Comparison of ENCODE assay signal across 25 mouse cellular contexts in the genomic region with DNA sequence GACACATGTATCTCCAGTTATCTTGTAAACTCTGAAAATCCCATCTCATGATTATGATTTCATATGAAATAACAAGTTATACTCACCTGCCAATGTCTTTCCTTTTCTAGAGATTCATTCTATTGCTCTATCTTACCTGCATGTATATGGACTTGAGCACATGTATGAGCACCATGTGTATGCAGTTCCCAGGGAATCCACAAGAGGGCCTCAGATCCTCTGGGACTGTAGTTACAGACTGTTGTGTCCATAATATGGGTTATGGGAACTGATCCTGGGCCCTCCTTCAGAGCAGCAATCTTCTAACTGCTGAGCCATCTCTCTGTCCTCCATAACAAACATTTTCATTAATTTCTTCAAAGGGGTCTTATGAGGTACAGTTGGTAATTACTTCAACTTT.
DNase-seq lines count a peak whose midpoint lies in the region; ATAC-seq and TF ChIP-seq lines count a peak whose summit lies in the region.
"Had no signal": no experiment of that assay in that cellular context is flagged by ENCODE, and none has a peak within 500 bp of the region (broad histone marks: within the 10 kb centered on the region; RNA-seq: fewer than 3 reads in every experiment).

No protein-coding gene starts in this region.

- no peaks in the 10 kb centered on the region for H3K9me3 ChIP-seq in hindbrain, postnatal 0 days (ENCODE audit: low read length)
- no peaks in the 10 kb centered on the region for H3K9me3 ChIP-seq in hindbrain, embryonic 11.5 days (ENCODE audit: control insufficient read depth, low read length)
- H3K9me3 ChIP-seq in midbrain, postnatal 0 days (ENCODE audit: low read length), result no peaks in the 10 kb centered on the region
- H3K9me3 ChIP-seq in midbrain, embryonic 15.5 days, result no peaks in the 10 kb centered on the region
- H3K9me3 ChIP-seq: embryonic facial prominence, embryonic 12.5 days; forebrain, embryonic 13.5 days; neural tube, embryonic 13.5 days had no signal

- no peaks in the 10 kb centered on the region for H3K27me3 ChIP-seq in hindbrain, postnatal 0 days (ENCODE audit: insufficient read depth, low read length)
- no peaks in the 10 kb centered on the region for H3K27me3 ChIP-seq in hindbrain, embryonic 11.5 days (ENCODE audit: control insufficient read depth, insufficient read depth, low read length)
- no peaks in the 10 kb centered on the region for H3K27me3 ChIP-seq in midbrain, postnatal 0 days (ENCODE audit: insufficient read depth, low read length)
- H3K27me3 ChIP-seq in midbrain, embryonic 15.5 days (replicated peaks), result no peaks in the 10 kb centered on the region
- H3K27me3 ChIP-seq: embryonic facial prominence, embryonic 12.5 days; forebrain, embryonic 13.5 days; hindbrain, embryonic 13.5 days; neural tube, embryonic 13.5 days had no signal

- no peaks in the 10 kb centered on the region for H3K36me3 ChIP-seq in hindbrain, postnatal 0 days (ENCODE audit: insufficient read depth, low read length)
- no peaks in the 10 kb centered on the region for H3K36me3 ChIP-seq in hindbrain, embryonic 11.5 days (ENCODE audit: control insufficient read depth, insufficient read depth, low read length)
- no peaks in the 10 kb centered on the region for H3K36me3 ChIP-seq in midbrain, postnatal 0 days (ENCODE audit: insufficient read depth, low read length)
- H3K36me3 ChIP-seq in midbrain, embryonic 15.5 days (replicated peaks), result no peaks in the 10 kb centered on the region
- H3K36me3 ChIP-seq: embryonic facial prominence, embryonic 12.5 days; hindbrain, embryonic 13.5 days; neural tube, embryonic 13.5 days had no signal

- no peak overlapping the region for H3K4me2 ChIP-seq in hindbrain, postnatal 0 days (ENCODE audit: low read depth, low read length)
- no peak overlapping the region for H3K4me2 ChIP-seq in hindbrain, embryonic 11.5 days (replicated peaks; ENCODE audit: low read depth, low read length)
- H3K4me2 ChIP-seq in midbrain, postnatal 0 days (ENCODE audit: low read depth, low read length, poor library complexity, severe bottlenecking), result no peak overlapping the region
- H3K4me2 ChIP-seq in midbrain, embryonic 15.5 days, result no peak overlapping the region
- H3K4me2 ChIP-seq: embryonic facial prominence, embryonic 12.5 days; forebrain, embryonic 13.5 days; heart, embryonic 11.5 days; hindbrain, embryonic 13.5 days; midbrain, embryonic 11.5 days; neural tube, embryonic 13.5 days had no signal

- no peak overlapping the region for H3K9ac ChIP-seq in hindbrain, postnatal 0 days (replicated peaks; ENCODE audit: low read length)
- no peak overlapping the region for H3K9ac ChIP-seq in hindbrain, embryonic 11.5 days (ENCODE audit: low read depth, low read length)
- no peak overlapping the region for H3K9ac ChIP-seq in midbrain, postnatal 0 days (replicated peaks; ENCODE audit: low read length, poor library complexity, severe bottlenecking)
- no peak overlapping the region for H3K9ac ChIP-seq in midbrain, embryonic 15.5 days
- H3K9ac ChIP-seq: embryonic facial prominence, embryonic 12.5 days; forebrain, embryonic 13.5 days; hindbrain, embryonic 13.5 days; neural tube, embryonic 13.5 days had no signal

- DNase-seq in hindbrain, postnatal 0 days (ENCODE audit: low spot score), result no peak
- DNase-seq in hindbrain, embryonic 11.5 days (ENCODE audit: low spot score), result no peak
- no peak for DNase-seq in midbrain, postnatal 0 days (ENCODE audit: low spot score)
- DNase-seq in ZHBTc4 (ENCODE audit: low read depth, low spot score), result peak; percentile 49
- no peak for DNase-seq in retina, embryonic 14.5 days (ENCODE audit: low spot score)
- no peak for DNase-seq in frontal cortex, postnatal 36 days (ENCODE audit: low spot score in 2 of 2)
- DNase-seq: adrenal gland, postnatal 10 days; cerebellum, adult 11 months; cerebellum, postnatal 10 days; gastrocnemius, postnatal 25 days; heart, postnatal 14 days; kidney, adult 11 months; kidney, postnatal 10 days; left cerebral cortex, postnatal 4 days; liver; lung, adult 2 months; spleen, adult 18-20 months had no signal

- ATAC-seq in hindbrain, postnatal 0 days, result no peak
- ATAC-seq in hindbrain, embryonic 11.5 days (ENCODE audit: low FRiP score), result no peak
- no peak for ATAC-seq in midbrain, postnatal 0 days (ENCODE audit: low FRiP score)
- no peak for ATAC-seq in midbrain, embryonic 15.5 days (replicated peaks)
- ATAC-seq: forebrain, embryonic 13.5 days had no signal

- TF ChIP-seq CTCF in hindbrain, postnatal 0 days (IDR thresholded peaks at IDR 0.05; ENCODE audit: low read depth), result peak; percentile 36
- peak; percentile 35 for TF ChIP-seq CTCF in midbrain, postnatal 0 days (IDR thresholded peaks at IDR 0.05)

- H3K4me1 ChIP-seq in hindbrain, postnatal 0 days (ENCODE audit: insufficient read depth, low read length), result no peaks in the 10 kb centered on the region
- no peaks in the 10 kb centered on the region for H3K4me1 ChIP-seq in hindbrain, embryonic 11.5 days (replicated peaks; ENCODE audit: control insufficient read depth, insufficient read depth, low read length)
- H3K4me1 ChIP-seq in midbrain, postnatal 0 days (ENCODE audit: insufficient read depth, low read length), result no peaks in the 10 kb centered on the region
- no peaks in the 10 kb centered on the region for H3K4me1 ChIP-seq in midbrain, embryonic 15.5 days
- H3K4me1 ChIP-seq: embryonic facial prominence, embryonic 12.5 days; forebrain, embryonic 13.5 days; hindbrain, embryonic 13.5 days; neural tube, embryonic 13.5 days had no signal

- H3K27ac ChIP-seq in hindbrain, postnatal 0 days, result no peak overlapping the region
- no peak overlapping the region for H3K27ac ChIP-seq in hindbrain, embryonic 11.5 days (ENCODE audit: low read depth, low read length)
- no peak overlapping the region for H3K27ac ChIP-seq in midbrain, postnatal 0 days (ENCODE audit: low read depth, low read length)
- H3K27ac ChIP-seq in midbrain, embryonic 15.5 days, result no peak overlapping the region
- H3K27ac ChIP-seq: embryonic facial prominence, embryonic 12.5 days; forebrain, embryonic 13.5 days; hindbrain, embryonic 13.5 days; neural tube, embryonic 13.5 days had no signal

- H3K4me3 ChIP-seq in hindbrain, postnatal 0 days (ENCODE audit: low read length), result no peak overlapping the region
- no peak overlapping the region for H3K4me3 ChIP-seq in hindbrain, embryonic 11.5 days (ENCODE audit: low read depth, low read length)
- H3K4me3 ChIP-seq in midbrain, postnatal 0 days (ENCODE audit: low read depth, low read length), result no peak overlapping the region
- no peak overlapping the region for H3K4me3 ChIP-seq in midbrain, embryonic 15.5 days
- H3K4me3 ChIP-seq: embryonic facial prominence, embryonic 12.5 days; erythroblast, embryonic 14.5 days; forebrain, embryonic 13.5 days; hindbrain, embryonic 13.5 days; neural tube, embryonic 13.5 days had no signal
